Mouse (Mus musculus) hindbrain, embryonic 16.5 days (tissue): ENCODE data around the gene Xrcc4. TPM values are rescaled to one million over a fixed set of nuclear protein-coding genes. Genes with fewer than 3 reads are reported as not detected.
A peak's percentile ranks its signal among the peaks of the same experiment; 100 is the strongest.

Experiments used
- ATAC-seq: fragments of 200-750 bp; cut with Nextera tagmentation; 2 replicates; pipeline ENCODE4 v1.8.0; 2017; ENCODE audit warnings: moderate TSS enrichment, moderate library complexity
- H3K27ac ChIP-seq: fragments of 300-500 bp; sonication (generic); 2 replicates; pipeline ENCODE4 v1.5.1; 2014; ENCODE audit warnings: low read depth, mild to moderate bottlenecking, control low read depth, low read length, moderate library complexity
- H3K27me3 ChIP-seq: fragments of 300-500 bp; sonication (generic); replicated peaks from 2 replicates; pipeline ENCODE4 v1.6.1; 2014; ENCODE audit warnings: low read length; ENCODE audit not compliant: control insufficient read depth, insufficient read depth
- H3K36me3 ChIP-seq: fragments of 300-500 bp; sonication (generic); 2 replicates; pipeline ENCODE4 v1.6.1; 2014; ENCODE audit warnings: mild to moderate bottlenecking, low read length, moderate library complexity, mixed read lengths; ENCODE audit not compliant: control insufficient read depth, insufficient read depth
- H3K4me1 ChIP-seq: fragments of 300-500 bp; sonication (generic); 2 replicates; pipeline ENCODE4 v1.6.1; 2014; ENCODE audit warnings: low read depth, low read length; ENCODE audit not compliant: control insufficient read depth, insufficient read depth
- H3K4me2 ChIP-seq: fragments of 300-500 bp; sonication (generic); 2 replicates; pipeline ENCODE4 v1.6.1; 2014; ENCODE audit warnings: mild to moderate bottlenecking, low read length, control low read depth, moderate library complexity
- H3K4me3 ChIP-seq: fragments of 300-500 bp; sonication (generic); 2 replicates; pipeline ENCODE4 v1.5.1; 2014; ENCODE audit warnings: mild to moderate bottlenecking, low read length, control low read depth, moderate library complexity
- H3K9ac ChIP-seq: fragments of 300-500 bp; sonication (generic); 2 replicates; pipeline ENCODE4 v1.6.1; 2014; ENCODE audit warnings: low read depth, mild to moderate bottlenecking, control low read depth, low read length, moderate library complexity
- H3K9me3 ChIP-seq: fragments of 300-500 bp; sonication (generic); 2 replicates; pipeline ENCODE4 v1.6.1; 2014; ENCODE audit warnings: mild to moderate bottlenecking, low read length, moderate library complexity; ENCODE audit not compliant: control insufficient read depth
- WGBS: fragments of 180-500 bp; shearing (Covaris S2); extraction: QIAGEN DNeasy Blood & Tissue Kit; methylation state at CpG from one replicate; pipeline ENCODE4 v1.1.7; 2014; 5-methylcytosine and 5-hydroxymethylcytosine counted together
- polyA plus RNA-seq: library from polyadenylated mRNA; unstranded; fragments of >200 nt; fragmentation: Nextera tagmentation; extraction: Ambion mirVana; gene quantifications from 2 replicates; pipeline ENCODE4 v1.2.1, GENCODE M21; 2015

Gene Xrcc4
- polyA plus RNA-seq, 1 experiment from 2014 or later = 18.6 TPM

DNA sequence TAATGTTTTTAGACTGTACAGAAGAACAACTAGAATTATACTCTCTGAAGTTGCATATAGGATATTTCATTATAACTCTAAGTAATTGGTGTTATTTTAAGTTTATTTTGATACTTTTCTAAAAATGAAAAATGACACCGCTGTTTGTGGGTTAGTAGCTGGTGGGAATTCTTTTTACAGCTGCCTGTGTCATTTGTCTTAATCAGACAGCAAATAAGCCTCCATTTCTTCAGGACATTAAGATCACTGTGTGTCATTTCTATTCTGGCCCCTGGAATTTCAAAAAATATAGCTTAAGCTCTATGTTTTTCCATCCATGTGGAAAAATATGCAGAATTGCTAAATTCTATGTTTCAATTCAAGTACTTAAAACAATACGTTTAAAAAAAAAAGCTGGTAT is 287.5 kb downstream of the Xrcc4 start:
- Histone ChIP-seq H3K4me2 (no peak overlapping the region), H3K4me3 (no peak overlapping the region), H3K27ac (no peak overlapping the region), H3K36me3 (no peaks in the 10 kb centered on the region), H3K27me3 (no peaks in the 10 kb centered on the region), H3K9me3 (no peaks in the 10 kb centered on the region), H3K9ac (no peak overlapping the region), H3K4me1 (0 out of 2 replicates have a peak, but pooled peaks cover 2% of the 10 kb centered on the region)
- no peak for ATAC-seq
- WGBS = 83% methylated on average over 2 of the region's 2 CpGs

DNA sequence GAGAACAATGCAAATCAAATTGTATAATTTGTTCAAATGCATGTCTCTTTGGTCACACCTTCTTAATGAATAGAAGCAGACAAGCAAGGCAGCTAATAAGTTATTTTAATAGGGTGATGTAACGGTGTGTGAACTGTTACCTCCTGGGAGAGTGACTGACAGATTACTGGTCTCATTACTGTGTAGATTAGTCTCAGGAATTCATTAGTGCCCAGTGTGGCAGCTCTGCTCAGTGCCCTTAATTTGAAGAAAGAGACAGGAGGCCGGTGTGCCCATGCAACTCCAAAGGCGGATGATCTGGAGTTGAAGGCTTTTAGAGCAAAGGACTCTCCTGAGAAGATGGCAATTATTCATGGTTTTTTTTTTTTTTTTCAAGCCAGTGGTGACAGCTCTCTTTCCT is 291.7 kb downstream of the Xrcc4 start:
- Histone ChIP-seq H3K4me2 (no peak overlapping the region), H3K27ac (no peak overlapping the region), H3K4me1 (0 out of 2 replicates have a peak, but pooled peaks cover 2% of the 10 kb centered on the region), H3K27me3 (no peaks in the 10 kb centered on the region), H3K9me3 (no peaks in the 10 kb centered on the region), H3K9ac (no peak overlapping the region), H3K36me3 (no peaks in the 10 kb centered on the region), H3K4me3 (no peak overlapping the region)
- peak; percentile 94 for ATAC-seq
- 11% methylated on average over 3 of the region's 3 CpGs for WGBS

DNA sequence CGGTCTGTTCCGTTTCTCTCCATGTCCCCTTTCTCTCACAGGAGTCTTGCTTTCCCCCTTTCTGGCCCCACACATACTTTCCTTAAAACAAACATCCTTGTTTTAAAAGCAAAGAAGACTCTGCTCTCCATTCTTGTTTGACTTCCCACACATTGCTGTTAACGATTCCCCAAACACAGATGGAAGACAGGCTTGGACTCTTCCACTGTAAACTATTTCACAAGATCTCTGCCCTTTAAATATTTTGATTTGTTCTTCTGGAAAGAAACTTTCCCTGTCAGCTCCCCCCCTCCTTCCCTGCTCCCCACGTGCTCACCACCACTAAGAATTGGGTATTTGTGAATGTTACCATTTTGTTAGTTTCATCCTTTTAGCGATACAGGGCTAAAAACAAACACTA is 297.9 kb downstream of the Xrcc4 start:
- WGBS = 64% methylated on average over 5 of the region's 5 CpGs
- no peaks in the 10 kb centered on the region for H3K9me3 ChIP-seq
- no peak overlapping the region for H3K4me2 ChIP-seq
- no peaks in the 10 kb centered on the region for H3K36me3 ChIP-seq
- no peak overlapping the region for H3K9ac ChIP-seq
- H3K4me3 ChIP-seq = no peak overlapping the region
- no peak for ATAC-seq
- H3K4me1 ChIP-seq = no peaks in the 10 kb centered on the region
- H3K27me3 ChIP-seq = no peaks in the 10 kb centered on the region
- no peak overlapping the region for H3K27ac ChIP-seq

DNA sequence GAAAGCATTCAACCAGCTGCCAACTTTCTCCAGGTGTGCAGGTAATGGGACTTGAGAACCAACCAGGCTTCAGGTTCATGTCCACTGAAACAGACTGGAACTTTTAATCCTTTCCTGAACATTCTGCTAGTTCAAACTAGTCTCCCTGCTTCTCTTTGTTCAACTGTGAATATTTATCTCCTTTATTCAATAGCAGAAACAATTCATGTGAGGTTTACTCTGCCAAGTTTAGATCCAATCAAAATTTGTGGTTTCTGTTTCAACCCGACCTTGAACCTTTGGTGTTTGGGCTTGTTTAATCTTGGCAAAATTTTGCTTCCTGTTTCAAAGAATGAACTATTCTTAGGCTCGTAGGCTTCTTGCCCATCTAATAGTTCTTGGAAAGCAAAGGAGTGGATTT is 306.5 kb downstream of the Xrcc4 start:
- H3K4me3 ChIP-seq = no peak overlapping the region
- 66% methylated on average over 2 of the region's 2 CpGs for WGBS
- H3K27me3 ChIP-seq = no peaks in the 10 kb centered on the region
- ATAC-seq = no peak
- H3K4me2 ChIP-seq = no peak overlapping the region
- no peaks in the 10 kb centered on the region for H3K9me3 ChIP-seq
- no peaks in the 10 kb centered on the region for H3K4me1 ChIP-seq
- H3K27ac ChIP-seq = no peak overlapping the region
- H3K36me3 ChIP-seq = no peaks in the 10 kb centered on the region
- no peak overlapping the region for H3K9ac ChIP-seq

DNA sequence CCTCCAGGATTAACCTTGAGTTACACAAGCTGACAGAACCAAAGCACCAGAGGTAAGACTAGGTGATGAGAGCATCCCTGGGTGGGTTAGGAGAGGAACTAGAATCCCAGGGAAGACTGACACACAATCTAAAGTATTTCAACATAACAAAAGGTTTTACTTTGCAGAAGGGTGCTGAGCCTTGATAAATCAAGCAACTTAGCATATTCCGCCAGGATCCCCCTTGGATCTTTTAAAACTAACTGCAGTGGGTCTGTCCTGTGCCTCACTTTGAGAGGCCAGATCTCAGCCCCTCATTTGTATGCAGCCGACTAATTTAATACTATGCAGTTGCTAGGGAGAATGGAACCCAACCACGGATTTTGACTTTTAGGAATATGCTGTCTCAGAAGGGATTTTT is 309.1 kb downstream of the Xrcc4 start:
- Histone ChIP-seq H3K4me2 (no peak overlapping the region), H3K27ac (no peak overlapping the region), H3K27me3 (no peaks in the 10 kb centered on the region), H3K9me3 (no peaks in the 10 kb centered on the region), H3K36me3 (no peaks in the 10 kb centered on the region), H3K9ac (no peak overlapping the region), H3K4me1 (no peaks in the 10 kb centered on the region), H3K4me3 (no peak overlapping the region)
- 51% methylated on average over 3 of the region's 3 CpGs for WGBS
- ATAC-seq = no peak

DNA sequence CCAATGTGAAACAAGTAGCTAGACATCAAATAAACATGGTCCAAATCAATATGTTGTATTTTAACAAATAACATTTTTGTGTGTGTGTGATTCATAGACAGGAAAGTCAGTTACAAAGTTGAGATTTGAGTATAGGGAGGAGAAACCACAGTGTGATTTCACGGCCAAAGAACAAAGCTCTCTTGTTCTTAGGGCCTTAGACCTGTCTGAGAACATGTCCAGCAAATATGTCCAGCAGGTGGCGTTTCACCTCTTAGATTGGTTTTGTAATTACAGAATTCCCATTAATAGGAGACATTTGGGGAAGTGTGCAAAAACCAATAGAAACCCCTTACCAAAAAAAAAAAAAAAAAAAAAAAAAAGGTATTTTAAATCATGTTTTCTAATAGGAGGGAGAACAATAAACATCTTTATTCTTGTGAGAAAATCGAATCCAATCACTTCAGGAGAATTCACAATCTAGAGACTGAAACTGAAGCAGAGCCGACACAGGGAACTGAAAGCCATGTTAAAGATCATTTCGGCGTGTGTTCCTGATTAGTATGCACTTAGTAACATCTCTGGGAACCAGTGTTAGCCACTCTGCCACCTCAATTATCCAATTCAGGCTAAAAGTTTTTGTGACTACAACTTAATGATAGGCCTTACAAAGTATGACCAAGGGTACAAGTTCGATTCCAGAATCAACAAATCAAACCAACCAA is 310.0 kb downstream of the Xrcc4 start:
- Histone ChIP-seq H3K4me2 (no peak overlapping the region), H3K9ac (no peak overlapping the region), H3K4me1 (no peaks in the 10 kb centered on the region), H3K27ac (no peak overlapping the region), H3K4me3 (no peak overlapping the region), H3K9me3 (no peaks in the 10 kb centered on the region), H3K27me3 (no peaks in the 10 kb centered on the region), H3K36me3 (no peaks in the 10 kb centered on the region)
- 64% methylated on average over 7 of the region's 7 CpGs for WGBS
- 0 out of 2 replicates have a peak, but pooled peaks have one; percentile 45 for ATAC-seq

DNA sequence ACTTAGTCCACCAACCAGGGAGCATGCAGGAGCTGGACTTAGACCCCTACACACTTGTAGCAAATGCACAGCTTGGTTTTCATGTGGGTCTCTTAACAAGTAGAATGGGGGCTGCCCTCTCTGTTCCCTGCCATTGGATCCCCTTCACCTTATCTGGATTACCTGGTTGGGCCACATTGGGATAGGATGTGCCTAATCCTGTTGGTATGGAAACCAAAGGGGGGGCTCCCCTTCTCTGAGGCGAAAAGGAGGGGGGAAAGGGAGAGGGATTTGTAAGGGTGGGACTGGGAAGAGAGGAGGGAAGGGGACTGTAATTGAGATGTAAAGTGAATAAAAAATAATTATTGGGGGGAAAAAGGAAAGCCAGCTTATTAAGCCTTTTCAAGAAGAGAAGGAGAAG is 311.6 kb downstream of the Xrcc4 start:
- no peak for ATAC-seq

DNA sequence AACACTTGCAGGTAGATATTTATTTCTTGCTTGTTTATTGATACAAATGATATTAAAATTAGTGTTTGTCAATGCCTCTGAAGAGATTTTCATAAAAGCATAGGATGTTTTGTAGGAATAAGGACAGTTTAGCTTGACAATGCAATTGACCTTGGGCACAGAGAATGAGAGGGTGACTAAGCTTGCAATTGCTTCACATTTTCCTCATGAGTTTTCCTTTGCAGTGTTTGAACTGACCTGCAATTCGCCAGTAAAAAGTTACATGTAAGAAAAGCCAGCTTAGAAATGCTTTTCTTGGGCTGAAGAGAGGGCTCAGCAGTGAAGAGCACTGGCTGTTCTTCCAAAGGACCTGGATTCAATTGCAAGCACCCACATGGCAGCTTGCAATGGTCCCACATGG is 312.3 kb downstream of the Xrcc4 start:
- H3K27me3 ChIP-seq = no peaks in the 10 kb centered on the region
- H3K4me2 ChIP-seq = no peak overlapping the region
- no peaks in the 10 kb centered on the region for H3K9me3 ChIP-seq
- no peak for ATAC-seq
- no peak overlapping the region for H3K4me3 ChIP-seq
- no peaks in the 10 kb centered on the region for H3K36me3 ChIP-seq
- H3K27ac ChIP-seq = no peak overlapping the region
- 79% methylated on average over 1 of the region's 1 CpGs for WGBS
- no peaks in the 10 kb centered on the region for H3K4me1 ChIP-seq
- no peak overlapping the region for H3K9ac ChIP-seq

More for the DNA sequence above, 311.6 kb downstream of the Xrcc4 start:
- H3K36me3 ChIP-seq = no peaks in the 10 kb centered on the region
- WGBS = 60% methylated on average over 1 of the region's 1 CpGs
- no peak overlapping the region for H3K4me3 ChIP-seq
- H3K27ac ChIP-seq = no peak overlapping the region
- no peak overlapping the region for H3K9ac ChIP-seq
- H3K4me2 ChIP-seq = no peak overlapping the region
- no peaks in the 10 kb centered on the region for H3K4me1 ChIP-seq
- no peaks in the 10 kb centered on the region for H3K9me3 ChIP-seq
- H3K27me3 ChIP-seq = no peaks in the 10 kb centered on the region

DNA sequence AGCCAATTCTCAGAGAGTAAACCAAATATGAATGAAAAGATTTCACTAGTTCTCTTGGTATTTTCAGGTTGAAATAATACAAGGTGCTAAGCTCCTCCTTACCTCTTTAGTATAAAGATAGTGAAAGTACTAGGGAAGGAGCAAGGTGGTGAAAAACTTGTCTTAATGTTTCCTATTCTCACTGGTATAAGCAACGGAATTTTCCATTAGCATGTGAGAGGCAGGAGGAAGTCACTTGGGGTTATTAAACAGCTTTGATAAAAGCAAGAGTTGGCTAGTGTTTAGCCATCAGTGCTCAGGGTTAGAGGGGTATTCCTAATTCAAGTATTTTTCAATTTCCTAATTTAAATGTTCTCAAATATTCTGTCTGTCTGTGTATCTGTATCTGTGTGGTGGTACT is 322.9 kb downstream of the Xrcc4 start:
- Histone ChIP-seq H3K27ac (no peak overlapping the region), H3K4me1 (no peaks in the 10 kb centered on the region), H3K9ac (no peak overlapping the region), H3K4me2 (no peak overlapping the region), H3K4me3 (no peak overlapping the region), H3K9me3 (no peaks in the 10 kb centered on the region), H3K27me3 (no peaks in the 10 kb centered on the region), H3K36me3 (no peaks in the 10 kb centered on the region)
- WGBS = 71% methylated on average over 1 of the region's 1 CpGs
- ATAC-seq = no peak
